Mouse (Mus musculus) intestine, embryonic 16.5 days (tissue): ENCODE data around the gene Kpna7. TPM values are rescaled to one million over a fixed set of nuclear protein-coding genes. Genes with fewer than 3 reads are reported as not detected.

Experiments used
- ATAC-seq: fragments of 200-750 bp; cut with Nextera tagmentation; 2 replicates; pipeline ENCODE4 v1.8.0; 2017; ENCODE audit warnings: moderate TSS enrichment, moderate library complexity
- H3K27ac ChIP-seq: fragments of 300-500 bp; sonication (generic); 2 replicates; pipeline ENCODE4 v1.5.1; 2014; ENCODE audit warnings: mild to moderate bottlenecking, low read length
- H3K27me3 ChIP-seq: fragments of 300-500 bp; sonication (generic); replicated peaks from 2 replicates; pipeline ENCODE4 v1.6.1; 2014; ENCODE audit warnings: low read length, control low read depth, mixed read lengths; ENCODE audit not compliant: control insufficient read depth, insufficient read depth
- H3K36me3 ChIP-seq: fragments of 300-500 bp; sonication (generic); 2 replicates; pipeline ENCODE4 v1.6.1; 2014; ENCODE audit warnings: low read length, control low read depth; ENCODE audit not compliant: control insufficient read depth, insufficient read depth
- H3K4me1 ChIP-seq: fragments of 300-500 bp; sonication (generic); 2 replicates; pipeline ENCODE4 v1.6.1; 2014; ENCODE audit warnings: low read length, control low read depth, mixed read lengths; ENCODE audit not compliant: control insufficient read depth, insufficient read depth
- H3K4me2 ChIP-seq: fragments of 300-500 bp; sonication (generic); 2 replicates; pipeline ENCODE4 v1.6.1; 2014; ENCODE audit warnings: low read depth, low read length, control low read depth
- H3K4me3 ChIP-seq: fragments of 300-500 bp; sonication (generic); 2 replicates; pipeline ENCODE4 v1.5.1; 2014; ENCODE audit warnings: mild to moderate bottlenecking, low read length
- H3K9ac ChIP-seq: fragments of 300-500 bp; sonication (generic); 2 replicates; pipeline ENCODE4 v1.6.1; 2014; ENCODE audit warnings: low read depth, low read length
- H3K9me3 ChIP-seq: fragments of 300-500 bp; sonication (generic); 2 replicates; pipeline ENCODE4 v1.6.1; 2016; ENCODE audit warnings: low read length, control low read depth; ENCODE audit not compliant: control insufficient read depth
- WGBS: fragments of 180-500 bp; shearing (Covaris S2); extraction: QIAGEN DNeasy Blood & Tissue Kit; methylation state at CpG from one replicate; pipeline ENCODE4 v1.1.7; 2014; 5-methylcytosine and 5-hydroxymethylcytosine counted together
- polyA plus RNA-seq: library from polyadenylated mRNA; unstranded; fragments of >200 nt; fragmentation: Nextera tagmentation; extraction: Ambion mirVana; gene quantifications from 2 replicates; pipeline ENCODE4 v1.2.1, GENCODE M21; 2015

The Kpna7 gene
- polyA plus RNA-seq, 1 experiment from 2014 or later = 0.40 TPM

DNA sequence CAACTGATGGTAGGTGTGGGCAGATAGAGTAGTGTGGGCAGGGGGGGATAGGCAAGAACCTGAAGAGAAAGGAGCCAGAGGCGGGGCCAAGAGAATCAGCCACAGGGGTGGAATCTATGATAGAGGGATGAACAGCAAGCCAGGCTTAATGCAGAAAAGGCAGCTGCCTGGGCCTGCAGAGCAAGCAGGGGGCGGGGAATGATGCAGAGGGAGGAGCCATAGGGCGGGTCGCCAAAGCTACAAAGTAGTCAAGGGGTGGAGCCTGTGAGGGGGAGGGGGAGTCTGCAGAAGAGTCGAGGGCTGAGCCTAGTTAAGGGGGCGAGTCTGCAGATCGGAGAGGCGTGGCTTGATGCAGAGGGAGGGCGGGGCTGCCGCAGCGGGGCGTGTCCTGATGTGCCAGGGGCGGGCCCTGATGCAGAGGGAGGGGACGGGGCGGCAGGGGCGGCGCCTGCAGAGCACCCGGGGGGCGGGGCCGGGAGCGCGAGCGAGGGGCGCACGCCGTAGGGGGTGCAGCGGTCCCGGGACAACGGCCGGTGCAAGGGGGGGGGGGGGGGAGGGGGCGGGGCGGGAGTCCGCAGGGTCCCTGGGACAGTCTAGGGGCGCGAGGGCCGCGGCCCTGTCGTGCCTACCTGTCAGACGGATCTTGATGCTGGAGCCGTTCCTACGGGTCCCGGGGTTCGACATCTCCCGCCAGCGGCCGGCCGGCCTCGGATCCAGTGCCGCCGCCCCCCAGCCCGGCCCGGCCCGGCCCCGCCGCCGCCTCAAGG, 118.8 kb downstream of the Kpna7 start:
- peak overlapping the region; percentile 83 for H3K4me3 ChIP-seq
- peaks cover 15% of the 10 kb centered on the region for H3K4me1 ChIP-seq
- peak overlapping the region; percentile 66 for H3K4me2 ChIP-seq
- H3K36me3 ChIP-seq = no peaks in the 10 kb centered on the region
- no peaks in the 10 kb centered on the region for H3K9me3 ChIP-seq
- WGBS = under 1% methylated on average over 20 of the region's 56 CpGs
- H3K27ac ChIP-seq = peak overlapping the region; percentile 94
- peak overlapping the region; percentile 90 for H3K9ac ChIP-seq
- H3K27me3 ChIP-seq = no peaks in the 10 kb centered on the region
- ATAC-seq = peak; percentile 72

DNA sequence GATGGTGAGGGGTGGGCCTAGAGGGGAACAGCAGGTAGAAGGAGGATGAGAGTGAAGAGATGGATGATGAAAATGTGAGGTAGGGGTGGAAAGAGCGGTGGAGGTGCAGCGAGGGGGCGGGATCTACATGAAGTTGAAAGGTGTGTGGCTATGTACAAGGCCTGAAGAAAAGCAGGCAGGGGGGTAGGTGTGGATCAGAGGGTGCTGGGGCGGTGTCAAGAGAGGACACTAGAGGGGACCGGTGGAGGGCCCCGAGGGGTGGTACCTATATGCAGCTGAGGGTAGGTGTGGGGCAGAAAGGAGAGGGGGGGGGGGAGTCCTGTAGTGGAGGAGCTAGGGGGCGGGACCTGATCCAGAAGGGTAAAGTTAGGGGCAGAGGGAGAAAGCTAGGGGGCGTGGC, 119.4 kb downstream of the Kpna7 start:
- Histone ChIP-seq H3K4me3 (peak overlapping the region; percentile 83), H3K4me2 (peak overlapping the region; percentile 66), H3K4me1 (peaks cover 15% of the 10 kb centered on the region), H3K27me3 (no peaks in the 10 kb centered on the region), H3K27ac (0 out of 2 replicates have a peak overlapping the region, but pooled peaks have one; percentile 19), H3K9ac (no peak overlapping the region), H3K9me3 (no peaks in the 10 kb centered on the region), H3K36me3 (no peaks in the 10 kb centered on the region)
- ATAC-seq = peak; percentile 29
- 26% methylated on average over 8 of the region's 8 CpGs for WGBS

DNA sequence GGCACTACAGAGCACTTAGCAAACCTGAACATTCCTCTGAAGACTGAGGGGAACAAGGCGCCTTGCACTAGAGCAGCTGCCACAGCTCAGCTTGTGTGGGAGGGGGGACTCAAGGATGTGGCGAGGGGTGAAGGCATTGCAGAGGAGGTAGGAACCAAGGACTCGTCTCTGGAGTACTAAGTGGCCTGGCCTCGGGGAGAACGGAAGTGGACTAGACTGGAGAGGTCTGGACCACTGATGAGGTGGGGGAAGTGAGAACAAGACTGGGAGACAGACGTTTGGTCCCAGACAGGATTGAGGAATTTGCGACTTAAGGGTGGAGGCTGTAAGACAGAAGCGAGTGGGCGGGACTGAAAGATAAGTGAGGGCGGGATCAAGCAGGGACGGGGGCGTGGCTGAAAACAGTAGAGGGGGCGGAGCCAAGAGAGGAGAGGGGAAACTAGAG, 120.0 kb downstream of the Kpna7 start:
- no peaks in the 10 kb centered on the region for H3K36me3 ChIP-seq
- H3K4me2 ChIP-seq = peak overlapping the region; percentile 43
- 7% methylated on average over 13 of the region's 13 CpGs for WGBS
- ATAC-seq = peak; percentile 21
- H3K4me3 ChIP-seq = peak overlapping the region; percentile 30
- no peaks in the 10 kb centered on the region for H3K27me3 ChIP-seq
- H3K9ac ChIP-seq = peak overlapping the region; percentile 52
- no peaks in the 10 kb centered on the region for H3K9me3 ChIP-seq
- H3K27ac ChIP-seq = peak overlapping the region; percentile 69
- peaks cover 20% of the 10 kb centered on the region for H3K4me1 ChIP-seq

DNA sequence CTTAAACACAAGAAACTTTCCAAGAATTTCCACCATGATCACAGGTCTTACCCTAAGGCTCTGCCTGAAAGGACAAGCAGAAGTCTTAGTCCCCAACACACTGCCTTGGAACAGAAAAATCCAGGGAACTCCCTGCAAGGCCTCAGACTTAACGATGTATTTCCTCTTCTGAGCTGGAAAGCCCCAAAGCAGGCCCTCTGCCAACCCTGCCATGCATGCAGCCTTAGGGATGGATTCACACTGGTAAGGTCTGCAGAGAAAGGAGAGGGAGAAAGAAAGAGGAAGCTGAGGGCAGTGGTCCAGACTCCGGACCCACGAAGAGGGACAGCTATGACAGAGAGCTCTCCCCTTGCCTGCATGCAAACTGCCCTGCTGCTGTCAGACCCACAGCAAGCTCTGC, 120.4 kb downstream of the Kpna7 start:
- WGBS = 29% methylated on average over 3 of the region's 3 CpGs
- peak overlapping the region; percentile 52 for H3K9ac ChIP-seq
- peaks cover 23% of the 10 kb centered on the region for H3K4me1 ChIP-seq
- H3K27me3 ChIP-seq = no peaks in the 10 kb centered on the region
- no peaks in the 10 kb centered on the region for H3K9me3 ChIP-seq
- H3K27ac ChIP-seq = peak overlapping the region; percentile 69
- H3K4me3 ChIP-seq = peak overlapping the region; percentile 30
- no peak for ATAC-seq
- peak overlapping the region; percentile 43 for H3K4me2 ChIP-seq
- no peaks in the 10 kb centered on the region for H3K36me3 ChIP-seq

DNA sequence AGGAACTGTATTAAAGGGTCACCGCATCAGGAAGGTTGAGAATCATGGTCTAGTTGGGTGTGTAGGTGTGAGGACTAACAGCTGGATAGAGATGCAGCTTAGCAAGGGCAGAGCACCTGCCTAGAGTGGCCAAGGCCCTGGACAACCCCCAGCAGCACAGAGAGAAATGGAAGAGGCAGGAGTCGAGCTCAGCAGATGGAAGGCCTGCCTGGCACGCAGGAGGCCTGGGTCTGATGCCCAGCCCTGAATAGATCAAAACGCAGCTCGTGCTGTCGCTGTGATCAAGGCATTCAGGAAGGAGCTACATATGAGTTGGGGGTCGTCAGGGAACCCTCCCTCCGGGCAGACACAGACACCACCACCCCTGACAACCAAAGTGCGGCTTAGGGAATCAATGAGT, 125.6 kb downstream of the Kpna7 start:
- H3K4me3 ChIP-seq = no peak overlapping the region
- no peaks in the 10 kb centered on the region for H3K36me3 ChIP-seq
- 83% methylated on average over 9 of the region's 9 CpGs for WGBS
- H3K4me1 ChIP-seq = peaks cover 27% of the 10 kb centered on the region
- no peak overlapping the region for H3K27ac ChIP-seq
- H3K9ac ChIP-seq = no peak overlapping the region
- H3K4me2 ChIP-seq = no peak overlapping the region
- no peaks in the 10 kb centered on the region for H3K9me3 ChIP-seq
- no peaks in the 10 kb centered on the region for H3K27me3 ChIP-seq
- no peak for ATAC-seq

DNA sequence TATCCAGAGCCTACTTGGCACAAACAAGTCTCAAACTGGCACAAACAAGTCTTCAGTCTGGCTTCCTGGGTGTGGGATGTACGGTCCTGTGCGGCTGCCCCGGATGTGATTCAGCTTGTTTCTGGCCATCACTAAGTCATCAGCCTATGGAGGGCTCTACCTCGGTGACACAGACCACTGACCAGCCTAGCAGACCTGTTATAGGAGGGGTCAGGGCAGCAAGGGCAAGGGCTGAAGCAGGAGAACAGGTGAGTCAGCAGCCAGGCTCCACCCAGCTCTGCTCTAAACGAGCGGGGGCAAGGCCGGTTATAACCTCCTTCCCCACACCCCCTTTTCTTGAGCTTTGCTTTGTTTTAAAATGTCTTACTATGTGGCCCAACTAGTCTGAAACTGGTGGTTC, 129.4 kb downstream of the Kpna7 start:
- Histone ChIP-seq H3K27ac (no peak overlapping the region), H3K4me1 (peaks cover 31% of the 10 kb centered on the region)
- ATAC-seq = peak; percentile 22; the same call in 1 of the 2 replicates

DNA sequence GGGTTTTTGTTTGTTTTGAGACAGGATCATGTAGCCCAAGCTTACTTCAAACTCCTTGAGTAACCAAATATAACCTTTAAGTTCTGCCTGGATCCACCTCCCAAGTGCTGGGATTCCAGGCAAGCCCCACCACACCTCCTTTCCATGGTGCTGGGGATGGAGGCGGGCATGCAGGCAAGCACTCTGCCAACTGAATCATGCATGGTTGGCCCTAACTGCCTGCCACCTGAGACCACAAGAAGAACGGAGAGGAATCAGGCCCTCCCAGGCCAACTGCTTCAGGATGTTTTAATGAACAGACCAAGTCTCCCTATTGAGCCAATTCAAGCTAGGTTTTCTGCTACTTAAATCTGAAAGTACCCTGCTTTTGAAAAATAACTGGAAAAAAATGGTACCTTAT, 131.2 kb downstream of the Kpna7 start:
- Histone ChIP-seq H3K27ac (no peak overlapping the region), H3K9ac (no peak overlapping the region), H3K4me1 (peaks cover 32% of the 10 kb centered on the region), H3K9me3 (no peaks in the 10 kb centered on the region), H3K4me3 (no peak overlapping the region), H3K27me3 (no peaks in the 10 kb centered on the region), H3K36me3 (no peaks in the 10 kb centered on the region), H3K4me2 (no peak overlapping the region)
- ATAC-seq = no peak
- 85% methylated on average over 2 of the region's 2 CpGs for WGBS

More for the DNA sequence above, 129.4 kb downstream of the Kpna7 start:
- Histone ChIP-seq H3K4me3 (no peak overlapping the region), H3K27me3 (no peaks in the 10 kb centered on the region), H3K4me2 (no peak overlapping the region), H3K9ac (no peak overlapping the region), H3K9me3 (no peaks in the 10 kb centered on the region), H3K36me3 (no peaks in the 10 kb centered on the region)
- 71% methylated on average over 7 of the region's 7 CpGs for WGBS

DNA sequence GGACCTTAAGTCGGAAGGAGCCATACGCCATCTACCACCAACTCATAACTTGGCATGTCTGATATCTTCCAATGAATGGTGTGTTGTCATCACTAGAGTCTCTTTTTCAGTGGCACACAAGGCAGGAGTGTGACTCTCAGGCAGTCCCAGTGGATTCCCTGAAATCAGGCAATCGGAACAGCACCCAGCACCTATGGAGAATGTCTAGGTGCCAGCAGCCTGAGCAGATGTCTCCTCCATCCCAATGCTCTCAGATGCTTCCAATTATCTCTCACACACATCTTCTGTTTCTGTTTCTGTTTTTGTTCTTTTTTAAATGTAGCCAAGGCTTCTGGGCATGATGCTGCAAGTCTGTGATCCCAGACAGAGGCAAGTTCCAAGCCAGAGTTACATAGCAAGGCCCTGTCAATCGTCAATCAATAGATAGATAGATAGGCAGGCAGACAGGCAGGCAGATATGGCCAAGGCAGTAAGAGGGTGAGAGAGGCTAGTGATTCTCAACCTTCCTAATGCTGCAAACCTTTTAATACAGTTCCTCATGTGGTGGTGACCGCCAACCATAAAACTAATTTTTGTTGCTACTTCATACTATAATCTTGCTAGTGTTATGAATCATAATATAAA, 133.3 kb downstream of the Kpna7 start:
- ATAC-seq = no peak
- H3K27ac ChIP-seq = no peak overlapping the region
- H3K4me2 ChIP-seq = no peak overlapping the region
- no peak overlapping the region for H3K4me3 ChIP-seq
- H3K9ac ChIP-seq = no peak overlapping the region
- no peaks in the 10 kb centered on the region for H3K36me3 ChIP-seq
- peaks cover 30% of the 10 kb centered on the region for H3K4me1 ChIP-seq
- H3K27me3 ChIP-seq = no peaks in the 10 kb centered on the region
- 95% methylated on average over 5 of the region's 5 CpGs for WGBS
- H3K9me3 ChIP-seq = no peaks in the 10 kb centered on the region

DNA sequence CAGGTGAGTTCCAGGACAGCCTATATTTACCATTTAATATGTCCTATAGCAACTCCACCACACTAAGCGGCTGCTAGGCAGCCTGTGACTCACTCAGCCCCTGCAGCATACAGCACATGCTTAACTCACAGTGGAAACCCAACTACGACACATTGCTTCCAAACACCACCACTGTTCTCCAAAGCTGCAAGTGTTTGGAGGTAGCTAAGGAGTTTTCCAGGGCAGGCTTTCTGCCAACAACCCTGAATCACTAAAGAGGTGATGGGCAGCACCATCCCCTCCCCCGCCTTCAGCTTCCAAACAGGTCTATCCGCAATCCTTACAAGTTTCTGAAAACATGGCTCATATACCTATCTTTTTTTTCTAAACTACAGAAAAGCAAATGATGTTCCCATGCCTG, 134.0 kb downstream of the Kpna7 start:
- Histone ChIP-seq H3K9ac (no peak overlapping the region), H3K4me1 (peaks cover 28% of the 10 kb centered on the region), H3K36me3 (no peaks in the 10 kb centered on the region), H3K4me2 (no peak overlapping the region), H3K9me3 (no peaks in the 10 kb centered on the region), H3K4me3 (no peak overlapping the region), H3K27ac (no peak overlapping the region), H3K27me3 (no peaks in the 10 kb centered on the region)
- 80% methylated on average over 4 of the region's 4 CpGs for WGBS
- ATAC-seq = no peak
